Mouse (Mus musculus) monocyte, adult 2 months (primary cell): ENCODE results near the gene Tjp1.

Experiments used
- DNase-seq, 2 experiments: peaks; one replicate each; pipeline ENCODE4 v3.0.0; 2022; ENCODE audit warnings: low spot score in 2 of 2, low read depth in 1 of 2

Tjp1 gene

DNA sequence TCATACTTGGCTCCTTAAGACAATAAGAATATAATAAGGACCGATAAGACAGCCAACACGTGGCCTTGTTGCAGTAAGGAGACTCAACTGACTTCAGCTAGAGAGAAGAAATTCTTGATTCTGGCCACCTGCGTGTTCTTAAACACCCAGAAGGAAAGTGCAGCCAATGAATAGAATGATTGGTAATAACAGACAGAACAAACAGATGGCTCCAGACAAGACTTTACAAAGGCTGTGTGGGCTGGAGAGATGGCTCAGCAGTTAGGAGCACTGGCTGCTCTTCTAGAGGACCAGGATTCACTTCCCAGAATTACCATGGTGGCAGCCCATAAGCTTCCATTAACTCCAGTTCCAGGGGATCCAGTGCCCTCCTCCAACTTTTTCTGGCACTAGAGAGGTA is 90.7 kb downstream of the Tjp1 start:
- DNase-seq = no peak

DNA sequence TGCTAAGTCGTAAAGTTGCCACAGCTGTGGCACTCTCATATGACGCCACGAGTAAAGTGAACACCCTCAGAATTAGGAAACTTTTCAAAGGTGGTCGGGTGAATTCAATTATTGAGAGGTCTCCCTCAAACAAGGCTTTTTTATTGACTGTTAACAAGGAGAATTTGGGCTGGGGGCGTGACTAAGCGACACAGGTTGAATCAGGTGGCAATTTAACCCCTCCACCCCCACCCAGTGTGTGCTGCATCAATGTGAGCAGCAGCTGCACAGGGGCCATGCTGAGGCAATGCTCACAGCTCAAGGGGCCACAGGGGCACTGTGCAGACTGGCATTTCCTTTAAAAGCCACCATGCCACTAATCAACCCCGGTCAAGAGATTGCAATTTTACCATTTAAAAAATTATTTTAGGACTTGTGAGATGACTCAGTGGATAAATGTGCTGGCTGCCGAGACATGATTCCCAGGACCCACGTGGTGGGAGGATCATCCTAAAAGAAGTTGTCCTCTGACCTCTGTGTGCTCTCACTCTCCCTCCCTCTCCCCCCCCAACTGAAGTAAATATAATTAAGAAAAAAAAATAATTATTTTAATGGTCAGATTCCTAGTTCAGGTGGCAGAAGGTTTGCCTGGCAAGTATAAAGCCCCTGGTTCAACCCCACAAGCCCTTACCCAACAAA is 96.4 kb downstream of the Tjp1 start:
- DNase-seq = no peak

DNA sequence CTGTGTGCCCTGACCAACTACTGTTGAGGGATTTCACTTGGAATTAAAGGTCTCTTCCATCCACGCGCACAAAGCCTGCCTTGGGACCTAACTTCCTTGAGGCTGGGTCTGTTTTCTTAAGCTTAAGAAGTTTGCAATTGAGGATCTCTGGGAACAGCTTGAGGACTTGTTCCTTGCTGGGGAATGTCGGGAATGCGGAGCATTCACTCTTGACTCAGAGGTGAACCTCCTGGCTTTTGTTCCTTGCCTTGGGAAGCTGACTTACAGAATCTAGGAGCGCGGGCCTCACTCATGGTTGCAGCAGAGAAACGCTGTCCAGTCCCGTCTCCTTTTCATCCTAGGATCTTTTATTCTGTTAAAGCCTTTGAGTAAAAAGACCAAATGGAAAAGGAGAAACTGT is 97.2 kb downstream of the Tjp1 start:
- no peak for DNase-seq

DNA sequence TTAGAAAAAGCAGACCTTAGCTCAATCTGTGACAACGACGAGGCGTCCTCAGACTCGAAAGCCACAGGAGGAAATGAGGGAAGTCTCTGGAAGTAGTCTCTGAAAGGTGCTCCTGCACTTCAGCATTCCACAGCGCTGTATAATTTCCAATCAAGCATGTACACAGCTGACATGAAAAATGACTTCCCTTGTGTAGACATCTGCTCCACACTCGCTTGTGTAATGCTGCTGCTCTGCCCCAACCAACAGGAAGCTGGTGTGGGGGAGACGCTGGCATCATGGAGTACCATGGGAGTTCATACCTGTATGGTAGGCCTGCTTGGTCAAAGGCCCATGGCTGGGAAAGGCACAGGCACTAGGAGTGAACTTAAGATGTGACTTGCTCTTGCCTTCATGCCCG is 103.1 kb downstream of the Tjp1 start:
- DNase-seq = no peak

DNA sequence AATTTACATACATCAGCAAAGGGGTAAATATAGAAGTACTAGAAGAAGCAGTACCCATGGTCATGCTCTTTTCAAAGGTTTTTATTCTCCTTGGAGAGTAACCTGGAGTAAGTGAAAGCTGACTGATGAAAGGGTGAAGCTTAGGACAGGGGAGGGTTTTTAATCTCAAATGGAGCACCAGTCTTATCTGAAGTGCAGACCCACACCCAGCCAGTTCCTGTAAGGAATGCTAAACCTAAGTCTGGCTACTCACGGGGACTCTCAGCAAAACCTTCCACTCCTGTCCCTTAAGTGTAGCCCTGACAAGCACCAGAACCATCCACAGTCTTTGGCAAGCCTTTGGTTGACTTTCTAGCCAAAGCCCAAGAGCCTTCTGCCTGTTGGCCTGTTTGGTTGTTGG is 105.1 kb downstream of the Tjp1 start:
- no peak for DNase-seq

DNA sequence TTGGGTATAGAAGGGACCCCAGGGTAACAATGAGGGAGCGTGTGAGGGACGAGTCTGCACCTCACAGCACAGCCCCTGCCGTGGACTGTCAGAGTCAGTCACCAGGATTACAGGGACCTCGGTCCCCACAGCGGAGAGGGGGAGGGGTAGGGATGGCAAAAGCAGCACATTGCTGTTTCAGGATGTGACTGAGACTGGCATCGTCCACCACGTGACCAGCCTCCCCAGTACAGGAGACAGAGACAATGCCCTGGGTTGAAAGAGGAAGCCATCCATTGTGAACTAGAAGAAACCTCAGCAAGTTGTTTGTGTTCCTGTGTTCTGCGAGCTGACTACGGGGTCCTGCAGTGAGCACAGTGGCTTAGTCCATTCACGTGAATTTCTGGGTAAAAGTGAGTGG is 106.1 kb downstream of the Tjp1 start:
- DNase-seq = no peak

DNA sequence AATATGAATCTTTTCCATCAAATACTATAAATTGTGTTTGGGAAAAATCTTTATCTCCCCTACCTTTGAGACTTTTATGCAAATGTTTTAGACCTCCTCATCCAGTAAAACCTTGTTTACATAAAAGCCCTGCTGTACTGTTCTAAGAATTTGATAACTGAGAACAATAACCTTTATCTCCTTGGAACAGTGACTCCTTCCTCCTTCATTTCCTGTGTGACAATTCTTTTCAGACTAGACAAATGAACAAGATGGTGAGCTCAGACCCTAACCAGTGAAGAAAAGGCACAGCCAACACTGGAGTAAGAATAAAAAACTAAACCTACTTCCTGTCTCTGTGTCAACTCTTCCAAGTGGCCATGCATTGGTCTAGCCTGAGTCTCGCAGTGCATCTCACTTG is 107.7 kb downstream of the Tjp1 start:
- DNase-seq = no peak

DNA sequence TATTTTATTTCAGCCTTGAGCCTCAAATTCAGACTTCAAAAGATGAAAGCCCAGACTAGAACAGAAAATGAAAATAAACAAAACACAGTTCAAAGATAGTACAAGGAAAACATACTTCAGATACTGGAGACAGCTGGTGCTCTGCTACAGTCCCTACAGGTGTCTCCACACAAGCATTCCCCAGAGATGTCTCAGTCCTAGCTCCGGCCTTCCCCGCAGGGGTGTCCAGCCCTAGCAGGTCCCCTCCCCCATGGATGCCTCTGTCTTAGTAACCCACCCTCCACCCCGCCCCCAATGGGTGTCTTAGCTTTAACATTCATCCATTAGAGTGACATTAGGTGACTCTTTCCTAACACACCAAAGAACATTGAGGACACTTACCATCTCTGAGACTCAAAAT is 108.6 kb downstream of the Tjp1 start:
- DNase-seq = no peak

DNA sequence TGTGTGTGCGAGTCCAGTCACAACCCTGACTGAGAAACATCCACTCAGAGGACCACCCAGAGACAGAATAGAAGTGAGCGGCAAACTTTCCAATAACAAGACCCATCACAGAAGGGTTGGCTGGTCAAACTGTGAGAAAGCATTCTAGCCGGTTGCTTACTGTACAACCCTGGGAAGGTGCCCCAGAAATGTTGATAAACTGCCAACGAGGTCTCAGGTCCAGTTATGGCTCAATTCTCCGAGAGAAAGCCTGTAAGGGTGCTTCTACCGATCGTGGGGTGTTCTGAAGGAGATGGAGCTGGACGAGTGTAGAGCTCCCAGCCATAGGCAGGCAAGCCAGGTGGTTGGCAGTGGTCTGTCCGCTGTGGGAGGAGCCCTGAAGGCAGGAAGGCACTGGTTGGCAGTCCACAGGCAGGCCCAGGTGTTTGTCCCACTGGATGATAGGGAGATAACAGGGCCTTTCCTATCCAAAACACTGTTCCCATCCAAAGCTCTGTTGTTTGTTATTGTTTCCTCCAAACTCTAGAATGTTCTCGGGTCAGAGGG is 109.1 kb downstream of the Tjp1 start:
- DNase-seq = no peak

DNA sequence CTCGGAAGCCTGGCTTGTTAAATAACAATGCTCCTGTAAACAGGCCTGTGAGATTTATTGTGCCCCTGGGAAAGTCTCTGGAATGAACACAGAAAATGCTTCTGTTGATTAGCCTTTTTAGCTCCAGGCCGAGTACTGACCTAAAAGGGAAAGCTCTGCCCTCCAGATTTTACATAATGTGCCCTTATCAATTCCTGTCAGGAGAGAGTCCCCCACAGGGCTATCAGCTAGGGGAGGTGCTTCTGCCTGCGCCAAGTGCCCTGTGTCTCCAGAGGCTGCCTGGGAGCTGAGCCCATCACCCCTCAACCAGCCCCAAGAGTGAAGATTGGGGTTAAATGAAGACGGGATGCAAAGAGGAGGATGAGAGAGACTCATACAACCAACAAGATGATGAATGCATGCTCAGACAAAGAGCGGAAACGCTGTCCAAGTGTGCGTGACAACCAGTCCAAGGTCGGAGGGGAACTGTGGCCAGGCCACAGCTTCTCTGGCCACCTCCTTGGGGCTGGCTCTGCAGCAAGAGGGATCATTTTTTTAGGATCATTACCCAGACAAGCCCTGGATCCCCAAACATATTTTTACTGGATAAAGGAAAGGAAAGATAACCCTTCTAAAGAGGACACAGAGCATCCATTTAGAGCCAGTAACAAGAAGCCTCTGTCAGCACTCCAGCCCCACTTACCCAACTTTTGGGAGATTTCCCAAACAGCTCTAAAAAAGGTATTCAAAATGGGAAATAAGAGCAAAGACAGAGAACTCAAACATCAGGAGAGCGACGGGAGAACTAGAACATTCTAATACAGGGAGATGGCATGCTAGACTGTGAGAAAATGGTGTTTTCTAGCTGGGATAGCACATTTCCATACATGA is 110.1 kb downstream of the Tjp1 start:
- no peak for DNase-seq

DNA sequence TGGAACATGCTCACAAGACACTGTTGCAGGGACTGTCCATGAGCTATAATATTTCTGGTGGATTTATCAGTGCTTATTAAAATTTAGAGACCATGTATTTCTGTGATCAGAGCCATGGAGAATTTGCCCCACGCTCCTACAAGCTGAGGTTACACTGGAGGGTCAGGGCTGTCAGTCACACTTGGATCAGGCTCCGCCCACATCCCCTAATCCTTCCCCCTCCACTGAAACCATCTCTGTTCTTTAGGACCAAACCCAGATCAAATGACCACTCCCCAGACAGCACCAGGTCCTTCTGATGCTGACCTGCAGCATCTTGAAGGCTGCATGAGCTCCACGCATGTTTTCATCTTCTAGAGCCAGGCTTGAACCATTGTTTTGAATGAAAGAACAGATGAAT is 111.1 kb downstream of the Tjp1 start:
- DNase-seq = no peak

DNA sequence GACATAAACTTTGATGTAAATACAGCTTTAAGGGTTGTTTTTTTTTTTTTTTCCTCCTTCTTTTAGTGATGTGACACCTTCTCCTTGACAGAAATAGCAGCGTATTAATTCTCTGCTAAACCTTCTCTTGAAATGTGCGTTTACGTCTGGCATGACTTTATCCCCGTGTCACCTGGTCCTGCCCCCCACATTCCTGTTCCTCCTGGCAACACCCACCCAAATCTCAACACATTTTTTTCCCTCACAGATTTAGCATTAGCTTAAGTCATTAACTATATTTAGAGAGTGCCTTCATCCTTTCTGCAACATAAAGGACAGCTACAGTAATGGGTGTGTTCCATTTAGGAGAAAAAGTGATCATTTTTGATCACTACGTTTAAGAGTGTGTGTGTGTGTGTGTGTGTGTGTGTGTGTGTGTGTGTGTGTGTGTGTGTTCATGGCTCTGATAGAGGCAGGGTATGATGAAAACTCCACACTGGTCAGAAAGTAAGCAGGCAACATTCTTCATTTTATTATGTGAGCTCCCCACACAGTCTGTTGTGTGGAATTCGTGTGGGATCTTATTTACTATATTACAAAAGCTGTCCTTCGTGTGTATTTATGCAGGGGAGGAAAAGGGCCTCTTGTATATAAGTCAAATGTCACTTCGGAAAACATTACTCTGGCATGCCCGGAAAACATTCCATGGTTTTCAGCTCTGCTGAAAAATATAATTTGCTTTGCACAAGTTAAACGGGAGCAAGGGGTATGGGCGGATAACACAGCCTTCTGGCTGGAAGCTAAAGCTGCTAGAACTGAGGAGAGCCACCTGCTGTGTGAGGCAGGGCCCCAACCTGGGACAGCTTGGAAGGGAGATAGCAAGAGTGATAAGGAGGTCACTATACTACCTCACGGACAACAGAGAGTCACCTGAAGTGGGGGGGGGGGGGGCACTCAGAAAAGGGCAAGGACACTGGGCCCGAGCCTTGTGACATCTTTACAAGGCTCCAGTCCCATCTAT is 113.3 kb downstream of the Tjp1 start:
- no peak for DNase-seq

DNA sequence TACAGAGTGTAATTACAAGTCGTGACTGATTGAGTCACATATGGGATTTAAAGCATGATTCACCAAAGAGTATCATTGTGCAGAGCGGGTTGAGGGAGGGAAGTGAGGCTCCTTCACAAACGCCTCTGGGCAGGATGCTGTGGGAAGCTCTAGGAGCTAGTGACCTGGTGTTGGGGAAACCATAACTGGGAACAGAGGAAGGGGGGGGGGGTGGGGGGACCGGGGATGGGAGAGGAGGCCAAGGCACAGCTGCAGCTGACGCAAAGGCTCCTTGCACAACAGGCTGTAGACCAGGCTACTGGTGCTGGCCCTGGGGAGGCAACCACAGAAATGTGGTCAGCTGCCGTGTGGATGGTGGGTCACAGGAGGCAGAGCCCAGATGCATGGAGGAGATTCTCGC is 116.9 kb downstream of the Tjp1 start:
- no peak for DNase-seq

DNA sequence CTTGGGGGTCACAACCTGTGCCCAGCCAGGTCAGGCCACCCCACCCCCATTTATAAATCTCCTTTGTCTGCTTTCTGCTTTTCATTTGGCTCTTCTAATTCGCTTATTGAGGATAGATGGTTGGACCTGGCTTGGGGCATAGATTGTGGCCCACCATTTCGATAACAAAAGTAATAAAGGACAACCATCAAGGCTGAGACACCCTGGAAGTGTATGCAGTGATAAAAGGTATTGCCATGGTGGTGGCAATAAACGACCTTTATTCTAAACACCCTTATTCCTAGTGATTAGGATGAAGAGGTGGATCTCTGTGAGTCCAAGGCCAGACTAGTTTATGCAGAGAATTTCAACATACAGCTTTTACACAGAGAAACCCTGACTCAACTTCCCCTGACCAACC is 121.2 kb downstream of the Tjp1 start:
- DNase-seq = no peak

DNA sequence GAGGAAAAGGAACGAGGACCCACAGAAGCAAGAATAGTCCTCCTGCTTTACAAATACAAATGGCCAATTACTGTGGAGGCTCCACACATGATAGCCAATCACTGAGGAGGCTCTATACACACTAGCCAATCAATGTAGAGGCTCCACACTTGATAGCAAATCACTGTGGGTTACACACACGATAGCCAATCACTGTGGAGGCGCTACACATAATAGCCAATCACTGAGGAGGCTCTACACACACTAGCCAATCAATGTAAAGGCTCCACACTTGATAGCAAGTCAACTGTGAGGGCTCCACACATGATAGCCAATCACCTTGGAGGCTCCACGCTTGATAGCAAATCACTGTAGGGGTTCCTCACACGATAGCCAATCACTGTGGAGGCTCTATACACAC is 125.1 kb downstream of the Tjp1 start:
- DNase-seq = no peak

DNA sequence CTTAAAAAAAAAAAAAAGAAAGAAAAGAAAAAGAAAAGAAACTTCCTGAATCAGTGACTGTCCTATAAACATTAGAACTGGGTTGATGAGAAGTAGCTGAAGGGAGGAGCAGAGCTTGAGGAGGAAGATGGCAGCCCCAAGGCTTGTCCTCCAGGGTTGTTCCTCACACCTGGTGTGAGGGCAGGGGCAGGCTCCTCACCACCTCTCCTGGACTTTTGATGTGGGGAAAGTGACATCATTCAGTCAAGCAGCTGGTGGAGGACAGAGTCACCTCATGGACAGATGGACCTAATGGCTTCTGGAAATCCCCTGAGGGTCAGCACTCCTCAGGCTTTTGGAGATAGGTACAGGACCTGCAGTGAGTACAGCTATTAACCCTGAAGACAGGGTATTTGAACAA is 126.0 kb downstream of the Tjp1 start:
- no peak for DNase-seq

DNA sequence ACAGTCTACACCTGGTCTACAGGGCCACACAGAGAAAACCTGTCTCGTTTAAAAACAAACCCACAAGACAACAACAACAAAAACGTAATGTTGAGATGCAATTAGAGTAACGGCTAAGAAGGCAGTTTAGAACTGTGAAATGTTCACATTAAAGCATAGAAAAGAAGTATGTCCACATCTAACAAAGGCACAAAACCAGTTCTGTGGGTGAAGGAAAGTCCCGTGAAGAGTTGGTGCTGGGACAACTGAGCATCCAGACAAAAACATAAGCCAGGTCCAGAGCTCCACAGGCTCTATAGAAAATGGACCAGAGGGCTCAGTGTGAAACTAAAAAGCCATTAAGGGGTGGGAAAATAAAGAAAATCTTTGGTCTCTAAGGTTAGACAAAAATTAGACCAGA is 131.7 kb downstream of the Tjp1 start:
- DNase-seq = no peak

DNA sequence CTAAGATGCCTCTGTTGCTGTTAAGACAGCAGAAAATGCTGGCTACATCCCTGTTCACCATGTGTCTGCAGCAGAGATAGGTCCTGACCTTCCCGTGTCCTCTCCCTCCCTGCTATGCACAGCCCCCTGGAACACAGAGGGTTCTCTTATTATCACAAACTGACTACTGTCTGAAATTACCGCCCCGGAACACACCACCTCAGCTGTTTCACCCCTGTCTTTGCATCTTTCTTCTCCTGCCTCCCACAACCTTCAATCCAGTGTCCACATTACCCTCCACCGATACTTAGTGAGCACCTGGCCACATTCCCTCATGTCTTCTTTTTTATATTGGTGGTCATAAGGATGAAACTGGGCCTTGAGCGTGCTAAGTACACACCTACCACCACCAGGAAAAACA is 132.4 kb downstream of the Tjp1 start:
- DNase-seq = no peak

DNA sequence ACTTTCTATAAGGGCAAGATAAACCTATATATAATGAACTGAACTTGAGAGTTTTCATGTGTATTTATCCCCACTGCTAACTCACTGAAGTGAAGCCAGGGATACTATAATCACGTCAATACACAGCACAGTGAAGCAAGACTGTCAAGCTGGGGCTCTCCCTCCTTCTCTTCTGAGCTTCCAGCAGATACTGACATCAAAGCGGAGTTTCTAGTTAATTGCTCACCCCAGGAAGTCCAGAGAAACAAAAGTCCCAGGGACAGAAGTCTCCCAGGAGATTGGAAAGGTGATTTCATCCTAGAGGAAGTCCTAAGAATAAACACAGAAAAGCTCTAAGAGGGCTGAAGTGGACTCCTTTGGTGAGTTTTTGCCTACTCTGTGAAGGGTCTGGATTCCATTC is 132.9 kb downstream of the Tjp1 start:
- DNase-seq = no peak

DNA sequence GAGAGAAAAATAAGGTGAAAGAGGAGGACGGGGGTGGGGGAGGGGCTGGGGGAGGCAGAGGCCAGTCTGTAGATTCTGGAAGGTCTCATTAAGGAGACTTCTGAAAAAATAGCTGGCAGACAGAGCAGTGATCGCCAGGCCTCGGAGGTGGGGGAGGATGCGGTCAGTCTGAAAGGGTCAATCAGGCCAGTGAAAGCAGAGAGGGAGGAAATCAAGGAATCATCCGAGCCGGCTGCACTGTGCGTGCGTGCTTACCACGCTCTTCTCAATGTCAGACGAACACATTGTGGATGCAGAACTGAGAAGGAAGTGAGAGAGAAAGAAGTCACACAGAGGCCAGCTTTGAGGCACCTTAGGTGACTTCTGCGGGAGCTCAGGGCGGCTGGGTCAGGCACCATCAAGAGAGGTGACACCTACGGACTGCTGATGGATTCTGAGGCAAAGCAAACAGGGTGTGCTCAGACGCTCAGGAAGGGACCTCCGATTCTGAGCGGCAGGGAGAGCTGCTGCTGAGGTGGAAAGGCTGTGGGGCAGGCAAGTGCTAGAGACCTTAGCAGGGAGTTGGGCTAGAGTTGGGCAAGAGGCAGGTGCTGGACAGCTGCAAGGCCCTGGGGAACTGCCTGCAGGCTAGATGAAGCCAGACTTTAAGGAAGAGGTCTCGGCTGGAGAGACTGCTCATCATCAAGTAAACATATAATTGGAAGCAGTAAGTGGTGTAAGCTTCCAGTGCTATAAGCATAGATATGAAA is 133.7 kb downstream of the Tjp1 start:
- no peak for DNase-seq

DNA sequence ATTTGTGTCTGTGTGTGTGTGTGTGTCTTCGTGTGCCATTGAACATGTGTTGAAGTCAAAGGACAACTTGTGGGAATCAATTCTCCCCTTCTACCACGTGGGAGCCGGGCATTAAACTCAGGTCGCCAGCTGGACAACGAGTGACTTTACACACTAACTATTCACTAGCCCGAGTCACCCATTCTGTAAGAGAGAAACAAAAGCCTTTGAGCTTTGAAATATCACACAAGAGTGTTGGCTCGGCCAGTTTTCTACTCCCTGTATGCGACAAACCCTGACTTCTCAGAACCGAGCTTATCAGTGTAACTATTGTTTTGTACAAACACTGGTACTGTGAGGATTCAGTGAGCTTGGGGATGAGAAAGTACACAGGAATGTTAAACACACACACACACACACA is 134.6 kb downstream of the Tjp1 start:
- no peak for DNase-seq
